Mouse (Mus musculus): ENCODE results near the gene Prrt1. TPM values are rescaled to one million over a fixed set of nuclear protein-coding genes. Genes with fewer than 3 reads are reported as not detected.

Prrt1 gene
- 0.64 and 0.92 TPM in 2 replicates for polyA plus RNA-seq (2014; fragmentation: Nextera tagmentation; extraction: Ambion mirVana)

DNA sequence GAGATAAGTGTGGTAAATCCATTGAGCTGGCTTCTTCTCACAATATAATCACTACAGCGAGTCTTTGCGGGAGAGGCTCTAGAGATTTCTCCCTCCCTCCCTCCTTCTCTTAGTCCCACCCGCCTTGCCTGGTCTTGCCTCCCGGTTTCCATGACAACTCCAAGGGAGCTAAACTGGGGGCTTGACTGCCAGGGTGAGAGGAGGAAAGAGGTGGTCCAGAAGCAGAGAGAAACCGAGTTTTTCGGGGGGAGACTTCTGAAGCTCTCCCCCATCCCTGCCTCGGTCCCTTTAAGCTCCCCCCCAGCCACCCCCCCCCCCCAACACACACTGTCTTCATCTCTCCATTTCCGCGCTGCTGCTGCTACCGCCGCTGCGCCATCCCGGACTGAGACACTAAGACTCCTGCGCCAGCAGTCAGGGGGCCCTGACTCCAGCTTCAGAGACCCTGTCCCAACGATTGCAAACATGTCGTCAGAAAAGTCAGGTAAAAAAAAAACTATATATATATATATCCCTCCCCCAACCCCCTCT lies at the start of gene Prrt1:
TSS of gene Prrt1 (plus strand) at position 313 of the 531 bp plus-strand sequence.
- peaks cover 33% of the 10 kb centered on the region for H3K27me3 ChIP-seq (replicated peaks; ENCODE audit: control insufficient read depth, insufficient read depth, low read length)
- H3K9me3 ChIP-seq (ENCODE audit: control insufficient read depth, low read length) = no peaks in the 10 kb centered on the region
- DNase-seq (ENCODE audit: low spot score) (peak; percentile 86), ATAC-seq (ENCODE audit: low read depth) (no peak)
- H3K4me1 ChIP-seq (ENCODE audit: control insufficient read depth, insufficient read depth, low read length) = peaks cover 40% of the 10 kb centered on the region
- H3K36me3 ChIP-seq (ENCODE audit: control insufficient read depth, insufficient read depth, low read length) = 0 out of 2 replicates have a peak, but pooled peaks cover 10% of the 10 kb centered on the region
- H3K27ac ChIP-seq (replicated peaks; ENCODE audit: low read depth, low read length) = peak within 1 kb of the TSS; percentile 94
- peak within 1 kb of the TSS; percentile 60 for H3K4me3 ChIP-seq (ENCODE audit: low read depth, low read length)
- 3% methylated on average over 15 of the region's 16 CpGs for WGBS
- H3K9ac ChIP-seq (ENCODE audit: low read depth, low read length) = peak within 1 kb of the TSS; percentile 80
- peak within 1 kb of the TSS; percentile 80 for H3K4me2 ChIP-seq (ENCODE audit: low read depth, low read length)

DNA sequence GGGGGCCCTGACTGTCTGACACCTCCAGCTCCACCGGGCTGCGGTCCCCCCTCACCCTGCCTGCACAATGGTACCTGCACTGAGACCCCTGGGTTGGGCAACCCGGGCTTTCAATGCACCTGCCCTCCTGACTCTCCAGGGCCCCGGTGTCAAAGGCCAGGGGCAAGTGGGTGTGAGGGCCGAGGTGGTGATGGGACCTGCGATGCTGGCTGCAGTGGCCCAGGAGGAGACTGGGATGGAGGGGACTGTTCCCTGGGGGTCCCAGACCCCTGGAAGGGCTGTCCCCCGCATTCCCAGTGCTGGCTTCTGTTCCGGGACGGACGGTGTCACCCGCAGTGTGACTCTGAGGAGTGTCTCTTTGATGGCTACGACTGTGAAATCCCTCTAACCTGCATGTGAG lies 46.8 kb upstream of the Prrt1 start:
- Histone ChIP-seq H3K9ac (ENCODE audit: low read depth, low read length) (no peak overlapping the region), H3K4me3 (ENCODE audit: low read depth, low read length) (no peak overlapping the region), H3K9me3 (ENCODE audit: control insufficient read depth, low read length) (no peaks in the 10 kb centered on the region), H3K4me1 (ENCODE audit: control insufficient read depth, insufficient read depth, low read length) (peaks cover 9% of the 10 kb centered on the region), H3K27ac (replicated peaks; ENCODE audit: low read depth, low read length) (no peak overlapping the region), H3K27me3 (replicated peaks; ENCODE audit: control insufficient read depth, insufficient read depth, low read length) (no peaks in the 10 kb centered on the region), H3K36me3 (ENCODE audit: control insufficient read depth, insufficient read depth, low read length) (no peaks in the 10 kb centered on the region), H3K4me2 (ENCODE audit: low read depth, low read length) (no peak overlapping the region)
- WGBS = 80% methylated on average over 11 of the region's 12 CpGs
- ATAC-seq (ENCODE audit: low read depth) (no peak), DNase-seq (ENCODE audit: low spot score) (no peak)

DNA sequence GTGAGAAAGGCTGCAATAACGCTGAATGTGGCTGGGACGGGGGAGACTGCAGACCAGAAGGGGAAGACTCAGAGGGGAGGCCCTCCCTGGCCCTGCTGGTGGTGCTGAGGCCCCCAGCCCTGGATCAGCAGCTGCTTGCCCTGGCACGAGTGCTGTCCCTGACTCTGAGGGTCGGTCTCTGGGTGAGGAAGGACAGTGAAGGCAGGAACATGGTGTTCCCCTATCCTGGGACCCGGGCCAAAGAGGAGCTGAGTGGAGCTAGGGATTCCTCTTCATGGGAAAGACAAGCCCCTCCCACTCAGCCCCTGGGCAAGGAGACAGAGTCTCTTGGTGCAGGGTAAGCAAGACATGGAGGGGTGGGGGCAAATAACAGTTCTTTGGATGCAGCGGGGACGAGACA lies 45.9 kb upstream of the Prrt1 start:
- Histone ChIP-seq H3K9me3 (ENCODE audit: control insufficient read depth, low read length) (no peaks in the 10 kb centered on the region), H3K9ac (ENCODE audit: low read depth, low read length) (no peak overlapping the region), H3K4me2 (ENCODE audit: low read depth, low read length) (no peak overlapping the region), H3K27me3 (replicated peaks; ENCODE audit: control insufficient read depth, insufficient read depth, low read length) (no peaks in the 10 kb centered on the region), H3K36me3 (ENCODE audit: control insufficient read depth, insufficient read depth, low read length) (no peaks in the 10 kb centered on the region), H3K4me1 (ENCODE audit: control insufficient read depth, insufficient read depth, low read length) (peaks cover 14% of the 10 kb centered on the region), H3K27ac (replicated peaks; ENCODE audit: low read depth, low read length) (no peak overlapping the region), H3K4me3 (ENCODE audit: low read depth, low read length) (no peak overlapping the region)
- no peak for ATAC-seq (ENCODE audit: low read depth)
- 66% methylated on average over 7 of the region's 7 CpGs for WGBS
- no peak for DNase-seq (ENCODE audit: low spot score)

DNA sequence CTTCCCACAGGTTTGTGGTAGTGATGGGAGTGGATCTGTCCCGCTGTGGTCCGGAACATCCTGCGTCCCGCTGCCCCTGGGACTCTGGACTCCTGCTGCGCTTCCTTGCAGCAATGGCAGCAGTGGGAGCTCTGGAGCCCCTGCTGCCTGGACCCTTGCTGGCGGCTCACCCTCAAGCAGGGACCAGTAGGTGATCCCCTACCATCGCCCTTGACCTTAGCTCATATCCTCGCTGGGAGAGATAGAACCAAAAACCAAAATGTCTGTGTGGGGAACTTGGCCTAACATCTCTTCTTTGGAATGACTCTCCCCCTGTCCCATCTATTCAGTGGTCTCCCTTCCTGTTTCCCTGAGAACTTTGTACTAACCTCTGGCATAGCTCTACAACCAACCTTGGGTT lies 45.5 kb upstream of the Prrt1 start:
- no peaks in the 10 kb centered on the region for H3K36me3 ChIP-seq (ENCODE audit: control insufficient read depth, insufficient read depth, low read length)
- no peak overlapping the region for H3K4me2 ChIP-seq (ENCODE audit: low read depth, low read length)
- WGBS = 83% methylated on average over 8 of the region's 8 CpGs
- H3K4me1 ChIP-seq (ENCODE audit: control insufficient read depth, insufficient read depth, low read length) = peaks cover 18% of the 10 kb centered on the region
- no peak for ATAC-seq (ENCODE audit: low read depth)
- no peaks in the 10 kb centered on the region for H3K9me3 ChIP-seq (ENCODE audit: control insufficient read depth, low read length)
- no peak overlapping the region for H3K9ac ChIP-seq (ENCODE audit: low read depth, low read length)
- no peak for DNase-seq (ENCODE audit: low spot score)
- no peaks in the 10 kb centered on the region for H3K27me3 ChIP-seq (replicated peaks; ENCODE audit: control insufficient read depth, insufficient read depth, low read length)
- H3K4me3 ChIP-seq (ENCODE audit: low read depth, low read length) = no peak overlapping the region
- no peak overlapping the region for H3K27ac ChIP-seq (replicated peaks; ENCODE audit: low read depth, low read length)

DNA sequence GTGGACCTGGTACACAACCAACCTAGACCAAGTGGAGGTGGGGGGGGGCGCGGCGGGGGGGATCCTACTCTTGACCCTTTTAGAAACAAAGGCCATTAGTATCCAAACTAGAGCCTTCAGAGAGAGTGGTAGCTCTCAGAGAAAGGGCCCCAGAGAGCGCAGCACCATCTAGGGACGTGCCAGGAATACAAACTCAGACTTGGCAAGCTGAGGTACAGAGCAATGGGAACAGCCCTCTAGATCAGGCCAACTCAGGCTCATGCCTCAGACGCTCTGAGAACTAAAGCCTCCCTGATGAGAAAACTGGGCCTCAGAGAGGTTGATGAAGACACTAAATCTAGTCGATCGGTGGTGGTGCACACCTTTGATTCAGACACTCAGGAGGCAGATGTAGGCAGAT lies 44.2 kb upstream of the Prrt1 start:
- no peaks in the 10 kb centered on the region for H3K27me3 ChIP-seq (replicated peaks; ENCODE audit: control insufficient read depth, insufficient read depth, low read length)
- no peak overlapping the region for H3K9ac ChIP-seq (ENCODE audit: low read depth, low read length)
- H3K4me3 ChIP-seq (ENCODE audit: low read depth, low read length) = no peak overlapping the region
- DNase-seq (ENCODE audit: low spot score) (no peak), ATAC-seq (ENCODE audit: low read depth) (no peak)
- no peak overlapping the region for H3K27ac ChIP-seq (replicated peaks; ENCODE audit: low read depth, low read length)
- no peaks in the 10 kb centered on the region for H3K9me3 ChIP-seq (ENCODE audit: control insufficient read depth, low read length)
- peaks cover 28% of the 10 kb centered on the region for H3K4me1 ChIP-seq (ENCODE audit: control insufficient read depth, insufficient read depth, low read length)
- WGBS = 91% methylated on average over 5 of the region's 8 CpGs
- H3K4me2 ChIP-seq (ENCODE audit: low read depth, low read length) = no peak overlapping the region
- H3K36me3 ChIP-seq (ENCODE audit: control insufficient read depth, insufficient read depth, low read length) = no peaks in the 10 kb centered on the region

DNA sequence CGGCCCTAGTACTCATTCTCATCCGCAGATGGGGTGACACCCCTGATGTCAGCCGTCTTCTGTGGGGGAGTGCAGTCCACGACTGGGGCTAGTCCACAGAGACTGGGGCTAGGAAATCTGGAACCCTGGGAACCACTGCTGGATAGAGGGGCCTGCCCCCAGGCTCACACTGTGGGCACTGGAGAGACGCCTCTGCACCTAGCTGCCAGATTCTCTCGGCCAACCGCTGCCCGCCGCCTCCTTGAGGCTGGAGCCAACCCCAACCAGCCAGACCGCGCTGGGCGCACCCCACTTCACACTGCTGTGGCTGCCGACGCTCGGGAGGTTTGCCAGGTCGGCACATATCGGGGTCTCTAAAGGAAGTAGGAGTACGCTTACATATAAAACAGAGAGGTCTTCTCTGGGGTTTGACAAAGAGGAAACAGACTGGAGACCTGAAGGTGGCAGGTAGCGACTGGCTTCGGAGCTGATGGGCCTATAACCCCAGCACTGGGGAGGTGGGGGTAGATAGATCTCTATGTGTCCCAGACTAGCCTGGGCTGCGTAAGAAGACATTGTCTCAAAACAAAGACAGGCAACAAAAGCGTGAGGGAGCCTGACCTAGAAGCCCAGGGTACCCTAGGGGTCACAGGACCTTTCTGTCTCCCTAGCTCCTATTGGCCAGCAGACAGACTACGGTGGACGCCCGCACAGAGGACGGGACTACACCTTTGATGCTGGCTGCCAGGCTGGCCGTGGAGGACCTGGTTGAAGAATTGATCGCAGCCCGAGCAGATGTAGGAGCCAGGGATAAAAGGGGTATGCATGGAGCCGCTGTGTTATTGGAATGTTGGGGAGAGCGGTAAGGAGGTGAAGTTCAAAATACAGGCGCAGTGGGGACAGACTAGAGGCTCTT lies 43.2 kb upstream of the Prrt1 start:
- peak overlapping the region; percentile 80 for H3K4me3 ChIP-seq (ENCODE audit: low read depth, low read length)
- H3K9me3 ChIP-seq (ENCODE audit: control insufficient read depth, low read length) = no peaks in the 10 kb centered on the region
- H3K27ac ChIP-seq (replicated peaks; ENCODE audit: low read depth, low read length) = peak overlapping the region; percentile 97
- WGBS = 27% methylated on average over 32 of the region's 32 CpGs
- no peak for ATAC-seq (ENCODE audit: low read depth)
- peak overlapping the region; percentile 99 for H3K4me2 ChIP-seq (ENCODE audit: low read depth, low read length)
- no peaks in the 10 kb centered on the region for H3K36me3 ChIP-seq (ENCODE audit: control insufficient read depth, insufficient read depth, low read length)
- no peaks in the 10 kb centered on the region for H3K27me3 ChIP-seq (replicated peaks; ENCODE audit: control insufficient read depth, insufficient read depth, low read length)
- DNase-seq (ENCODE audit: low spot score) = no peak
- peak overlapping the region; percentile 96 for H3K9ac ChIP-seq (ENCODE audit: low read depth, low read length)
- H3K4me1 ChIP-seq (ENCODE audit: control insufficient read depth, insufficient read depth, low read length) = peaks cover 37% of the 10 kb centered on the region

DNA sequence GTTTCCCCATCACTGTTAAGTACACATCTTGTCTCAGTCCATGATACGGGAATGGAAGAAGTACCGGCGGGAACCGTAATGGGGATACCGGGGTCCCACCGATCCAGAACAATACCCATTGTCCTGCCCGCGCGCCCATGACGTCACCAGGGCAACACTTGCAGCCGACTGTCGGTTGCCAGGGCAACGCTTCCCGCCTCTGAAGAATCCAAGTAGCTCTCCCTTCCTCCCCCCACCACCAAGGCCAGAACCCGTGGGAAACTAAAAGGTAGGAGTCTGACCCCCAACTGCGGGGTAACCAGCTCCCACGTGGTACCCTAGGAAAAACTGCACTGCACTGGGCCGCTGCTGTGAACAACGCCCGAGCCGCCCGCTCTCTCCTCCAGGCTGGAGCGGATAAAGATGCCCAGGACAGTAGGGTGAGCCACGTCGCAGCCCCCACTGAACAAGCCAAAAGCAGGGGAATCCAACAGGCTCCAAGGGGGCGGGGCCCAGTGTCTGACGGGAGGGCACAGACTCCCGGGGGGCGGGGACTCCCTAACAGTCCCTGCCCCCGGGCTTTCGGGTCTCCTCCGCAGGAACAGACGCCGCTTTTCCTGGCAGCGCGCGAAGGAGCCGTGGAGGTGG lies 42.4 kb upstream of the Prrt1 start:
- peak overlapping the region; percentile 99 for H3K4me2 ChIP-seq (ENCODE audit: low read depth, low read length)
- peak; percentile 82 for ATAC-seq (ENCODE audit: low read depth)
- no peaks in the 10 kb centered on the region for H3K9me3 ChIP-seq (ENCODE audit: control insufficient read depth, low read length)
- under 1% methylated on average over 24 of the region's 38 CpGs for WGBS
- peak; percentile 97 for DNase-seq (ENCODE audit: low spot score)
- H3K4me3 ChIP-seq (ENCODE audit: low read depth, low read length) = peak overlapping the region; percentile 80
- peak overlapping the region; percentile 97 for H3K27ac ChIP-seq (replicated peaks; ENCODE audit: low read depth, low read length)
- peaks cover 42% of the 10 kb centered on the region for H3K4me1 ChIP-seq (ENCODE audit: control insufficient read depth, insufficient read depth, low read length)
- no peaks in the 10 kb centered on the region for H3K27me3 ChIP-seq (replicated peaks; ENCODE audit: control insufficient read depth, insufficient read depth, low read length)
- peak overlapping the region; percentile 96 for H3K9ac ChIP-seq (ENCODE audit: low read depth, low read length)
- H3K36me3 ChIP-seq (ENCODE audit: control insufficient read depth, insufficient read depth, low read length) = no peaks in the 10 kb centered on the region

DNA sequence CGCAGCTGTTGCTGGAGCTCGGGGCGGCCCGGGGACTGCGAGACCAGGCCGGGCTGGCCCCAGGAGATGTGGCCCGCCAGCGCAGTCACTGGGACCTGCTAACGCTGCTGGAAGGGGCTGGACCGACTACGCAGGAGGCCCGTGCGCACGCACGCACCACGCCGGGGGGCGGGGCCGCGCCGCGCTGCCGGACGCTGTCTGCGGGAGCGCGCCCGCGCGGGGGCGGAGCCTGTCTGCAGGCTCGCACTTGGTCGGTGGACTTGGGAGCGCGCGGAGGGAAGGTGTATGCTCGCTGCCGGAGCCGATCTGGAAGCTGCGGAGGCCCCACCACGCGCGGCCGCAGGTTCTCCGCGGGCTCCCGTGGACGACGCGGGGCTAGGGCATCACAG lies 41.9 kb upstream of the Prrt1 start:
- H3K27me3 ChIP-seq (replicated peaks; ENCODE audit: control insufficient read depth, insufficient read depth, low read length) = no peaks in the 10 kb centered on the region
- 0% methylated on average over 1 of the region's 50 CpGs for WGBS
- H3K36me3 ChIP-seq (ENCODE audit: control insufficient read depth, insufficient read depth, low read length) = no peaks in the 10 kb centered on the region
- peak overlapping the region; percentile 96 for H3K9ac ChIP-seq (ENCODE audit: low read depth, low read length)
- H3K4me3 ChIP-seq (ENCODE audit: low read depth, low read length) = peak overlapping the region; percentile 80
- peak overlapping the region; percentile 97 for H3K27ac ChIP-seq (replicated peaks; ENCODE audit: low read depth, low read length)
- peaks cover 42% of the 10 kb centered on the region for H3K4me1 ChIP-seq (ENCODE audit: control insufficient read depth, insufficient read depth, low read length)
- peak overlapping the region; percentile 99 for H3K4me2 ChIP-seq (ENCODE audit: low read depth, low read length)
- no peaks in the 10 kb centered on the region for H3K9me3 ChIP-seq (ENCODE audit: control insufficient read depth, low read length)
- ATAC-seq (ENCODE audit: low read depth) (peak; percentile 90), DNase-seq (ENCODE audit: low spot score) (peak; percentile 97)

All from embryonic facial prominence, embryonic 14.5 days (tissue).